Mouse (Mus musculus) adrenal gland, adult 18-20 months (tissue): Measurements from ENCODE around the gene Colgalt2. TPM values are rescaled to one million over a fixed set of nuclear protein-coding genes. Genes with fewer than 3 reads are reported as not detected.

Experiments
- DNase-seq, 2 experiments: peaks; one replicate each; pipeline ENCODE4 v3.0.0; 2021 to 2022; ENCODE audit warnings: low spot score in 2 of 2
- total RNA-seq, 2 experiments: library from RNA; stranded (reverse); gene quantifications; 1 replicate in 1 of 2; 2 replicates in 1 of 2; pipeline ENCODE4 v1.2.3; 2021

Gene Colgalt2
- total RNA-seq, 2 experiments from 2014 or later: 2.1 to 2.2 TPM

DNA sequence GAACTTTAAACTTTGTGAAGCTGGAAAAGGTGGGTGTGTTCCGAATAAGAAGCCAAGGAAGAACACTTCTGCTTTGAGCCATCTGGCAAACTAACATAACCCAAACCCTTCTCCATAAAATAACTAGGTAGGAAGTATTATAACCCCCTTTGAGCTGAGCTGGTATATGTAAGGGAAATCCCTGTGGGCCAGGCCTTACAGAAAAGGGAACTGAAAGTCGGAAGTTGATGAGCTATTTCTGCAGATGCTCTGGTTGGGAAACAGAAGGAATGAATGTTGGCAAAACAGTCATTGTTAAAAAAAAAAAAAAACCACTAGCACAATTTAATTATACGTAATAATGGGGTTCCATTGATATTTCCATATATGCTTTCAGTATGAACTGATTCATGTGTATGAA, 129.1 kb downstream of the Colgalt2 start:
- no peak for DNase-seq

DNA sequence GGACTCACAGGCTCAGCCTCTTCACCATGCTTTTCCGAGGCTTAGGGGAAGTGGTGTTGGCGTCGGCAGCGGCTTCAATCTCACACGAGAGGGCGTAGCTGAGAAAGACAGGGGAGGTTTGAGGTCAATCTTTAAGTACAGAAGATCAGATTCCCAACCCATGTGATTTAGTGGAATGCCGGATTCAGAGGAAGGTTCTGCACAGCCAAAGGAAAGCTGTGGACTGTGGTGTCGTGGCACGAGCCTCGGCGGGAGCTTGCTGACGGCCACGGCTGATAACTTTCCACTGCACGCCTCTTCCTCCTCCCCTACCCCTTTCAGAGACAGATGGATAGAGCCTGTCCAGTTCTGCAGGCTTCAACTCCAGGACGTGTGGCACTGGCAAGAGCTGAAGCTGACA, 131.9 kb downstream of the Colgalt2 start:
- no peak for DNase-seq

DNA sequence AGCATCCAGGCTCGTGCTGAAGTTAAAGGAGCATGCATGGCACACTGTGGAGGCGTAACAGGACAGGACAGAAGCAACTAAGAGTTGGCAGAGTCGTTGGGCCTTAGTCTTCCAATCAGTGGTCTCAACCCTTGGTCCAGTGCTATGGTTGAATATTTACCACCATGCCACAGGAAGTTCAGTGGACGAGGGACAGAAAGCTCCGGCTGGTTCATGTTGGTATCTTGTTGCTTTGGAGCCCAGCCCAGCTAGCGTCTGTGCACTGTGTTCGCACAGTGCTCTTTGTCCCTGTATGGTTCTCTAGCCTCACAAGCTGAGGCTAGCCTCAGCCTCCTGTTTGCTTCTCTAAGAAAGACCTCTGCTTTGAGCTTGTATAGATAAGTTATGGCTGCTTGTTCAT, 134.9 kb downstream of the Colgalt2 start:
- DNase-seq: no peak

DNA sequence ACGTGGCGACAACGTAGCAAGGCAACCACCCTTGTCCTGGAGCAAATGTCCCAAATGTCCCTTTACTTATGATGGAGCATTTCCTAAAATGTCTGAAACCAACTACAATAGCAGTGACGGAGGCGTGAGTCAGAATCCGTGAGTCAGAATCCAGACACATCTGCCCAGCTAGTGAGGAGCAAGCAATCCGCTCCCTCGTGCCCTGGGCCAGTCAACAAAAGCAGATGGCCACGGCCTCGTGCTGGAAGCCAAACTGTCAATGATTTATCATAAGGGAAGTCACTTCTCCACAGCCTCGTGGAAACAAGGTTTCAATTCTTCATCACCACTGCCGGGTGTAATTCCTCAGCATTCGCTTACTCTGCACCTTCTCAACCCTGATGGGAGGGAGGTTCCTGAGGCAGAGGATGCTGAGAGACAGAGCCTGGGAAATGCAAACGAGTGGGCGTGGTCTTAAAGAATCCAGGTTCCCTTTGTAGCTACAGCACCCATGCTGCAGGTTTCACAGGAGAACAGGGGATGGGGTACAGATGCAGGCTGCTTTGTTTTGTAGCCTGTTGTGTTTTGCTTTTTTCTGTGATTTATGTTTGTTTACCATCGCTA, 136.9 kb downstream of the Colgalt2 start:
- peak in 1 of 2 experiments; percentile 60 for DNase-seq

DNA sequence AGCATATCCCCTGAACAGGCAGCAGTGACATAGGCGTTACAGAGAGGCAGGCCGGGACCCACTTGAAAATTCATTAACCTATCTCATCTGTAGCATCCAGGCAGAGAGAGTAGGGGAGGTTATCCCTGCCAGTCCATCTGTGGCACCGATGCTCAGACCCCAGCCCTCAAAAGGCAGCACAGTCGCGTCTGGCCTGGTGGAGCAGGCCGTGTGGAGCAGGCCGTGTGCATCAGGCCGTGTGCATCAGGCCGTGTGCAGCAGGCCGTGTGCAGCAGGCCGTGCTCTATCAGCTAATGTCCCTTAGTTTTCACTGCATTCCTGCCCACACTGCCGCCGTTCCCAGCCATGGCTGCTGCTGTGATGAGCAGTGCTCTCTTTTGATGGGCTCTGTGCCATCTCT, 137.6 kb downstream of the Colgalt2 start:
- no peak for DNase-seq

DNA sequence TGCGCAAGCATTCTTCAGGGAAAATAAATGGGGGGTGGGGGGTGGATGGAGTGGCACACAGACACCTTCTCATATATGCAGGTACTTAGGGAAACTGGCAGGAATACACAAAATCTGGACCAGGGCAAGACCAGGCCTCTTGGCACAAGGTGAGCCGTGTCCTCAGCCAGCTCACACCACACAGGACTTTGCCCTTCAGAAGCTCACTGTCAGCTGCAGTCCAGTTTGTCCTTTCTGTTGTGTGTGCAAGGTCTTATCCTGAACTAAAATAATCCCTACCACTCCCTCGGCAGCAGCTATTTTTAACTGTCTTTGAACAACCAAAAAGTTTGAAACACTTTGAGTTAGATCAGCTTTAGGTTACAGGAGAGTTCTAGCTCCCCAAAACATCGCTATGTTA, 139.2 kb downstream of the Colgalt2 start:
- no peak for DNase-seq

DNA sequence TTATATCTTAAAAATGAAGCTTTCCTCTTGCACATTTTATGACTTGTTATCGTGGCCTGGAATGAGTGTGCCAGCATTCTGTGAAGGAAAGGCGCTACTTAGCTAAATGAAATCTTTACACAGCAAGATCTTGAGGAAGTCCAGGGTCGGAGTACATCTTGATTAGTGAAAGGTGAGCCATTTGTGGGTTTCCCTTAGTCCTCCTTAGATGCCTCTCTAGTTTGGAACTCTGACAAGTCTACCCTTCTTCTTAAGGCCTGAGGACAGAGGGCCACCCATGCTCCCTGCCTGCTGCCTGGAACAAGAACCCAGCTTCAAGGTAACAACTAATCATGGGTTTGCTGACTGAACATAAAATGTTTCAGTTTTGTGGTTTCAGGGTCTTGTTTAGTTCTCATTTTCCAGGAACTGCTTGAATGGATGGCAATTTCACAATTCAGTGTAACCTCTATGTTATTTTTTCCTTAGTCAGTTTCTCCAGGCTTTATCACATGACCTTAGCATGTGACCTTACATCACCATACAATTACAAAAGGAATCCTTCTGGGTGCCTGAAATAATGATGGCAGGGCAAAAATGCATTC, 140.8 kb downstream of the Colgalt2 start:
- DNase-seq: no peak

DNA sequence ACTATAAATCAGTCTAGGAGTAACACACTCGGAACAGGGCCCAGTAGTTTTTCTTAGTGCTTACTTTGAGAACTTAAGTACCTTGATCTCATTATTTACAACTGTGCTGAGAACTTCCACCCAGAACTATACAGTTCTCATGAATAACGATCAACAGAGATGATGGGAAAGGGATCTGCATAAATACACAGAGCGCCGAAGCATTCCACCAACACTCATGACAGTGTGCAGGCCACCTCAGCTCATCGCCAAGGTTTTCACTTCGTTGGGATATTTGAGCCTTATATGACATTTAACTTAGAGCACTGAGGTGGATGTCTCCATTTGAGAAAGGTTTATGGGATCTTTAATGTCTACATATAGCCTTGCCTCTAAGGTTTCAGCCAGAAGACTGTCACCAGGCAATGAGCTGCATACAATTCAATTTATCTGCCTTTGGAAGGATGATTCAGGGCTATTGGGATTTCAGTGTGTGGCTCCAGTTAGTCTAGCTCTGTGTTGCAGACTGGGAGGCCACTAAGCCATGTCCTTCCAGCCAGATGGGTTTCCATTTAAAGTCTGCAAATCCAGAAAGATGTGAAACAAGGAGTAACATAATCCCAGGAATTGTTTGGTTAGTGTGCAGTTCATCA, 143.2 kb downstream of the Colgalt2 start:
- DNase-seq: no peak

DNA sequence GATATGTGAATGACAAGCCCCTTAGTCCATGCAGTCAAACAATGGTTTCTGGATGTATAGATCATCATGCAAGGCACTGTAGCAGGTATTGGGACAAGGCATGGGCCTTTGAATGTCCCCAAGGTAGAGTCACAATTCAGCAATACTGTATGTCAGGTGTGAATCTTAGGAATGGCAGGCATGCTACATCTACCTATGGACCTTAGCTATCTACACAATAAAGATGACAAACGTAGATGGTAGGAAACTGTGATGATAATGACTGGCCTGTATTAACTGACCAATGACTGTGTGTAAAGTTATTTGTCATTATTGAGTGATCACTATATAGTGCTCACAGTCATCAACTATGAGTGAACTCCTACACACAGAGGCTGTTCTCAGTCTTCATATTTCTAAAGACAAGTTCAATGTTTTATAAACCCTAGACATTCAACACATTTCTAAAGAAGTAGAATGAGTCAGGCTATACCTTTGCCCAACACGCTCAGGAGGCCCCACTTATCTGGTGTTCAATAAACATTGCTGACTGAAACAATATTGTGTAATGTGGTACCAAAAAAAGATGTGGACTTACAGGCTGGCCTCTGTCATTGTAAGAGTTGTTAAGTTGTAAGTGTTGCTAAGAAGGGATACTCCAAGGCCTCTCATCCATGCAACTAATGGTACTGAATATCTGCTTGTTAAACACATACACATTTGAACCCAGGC, 144.0 kb downstream of the Colgalt2 start:
- DNase-seq: no peak

DNA sequence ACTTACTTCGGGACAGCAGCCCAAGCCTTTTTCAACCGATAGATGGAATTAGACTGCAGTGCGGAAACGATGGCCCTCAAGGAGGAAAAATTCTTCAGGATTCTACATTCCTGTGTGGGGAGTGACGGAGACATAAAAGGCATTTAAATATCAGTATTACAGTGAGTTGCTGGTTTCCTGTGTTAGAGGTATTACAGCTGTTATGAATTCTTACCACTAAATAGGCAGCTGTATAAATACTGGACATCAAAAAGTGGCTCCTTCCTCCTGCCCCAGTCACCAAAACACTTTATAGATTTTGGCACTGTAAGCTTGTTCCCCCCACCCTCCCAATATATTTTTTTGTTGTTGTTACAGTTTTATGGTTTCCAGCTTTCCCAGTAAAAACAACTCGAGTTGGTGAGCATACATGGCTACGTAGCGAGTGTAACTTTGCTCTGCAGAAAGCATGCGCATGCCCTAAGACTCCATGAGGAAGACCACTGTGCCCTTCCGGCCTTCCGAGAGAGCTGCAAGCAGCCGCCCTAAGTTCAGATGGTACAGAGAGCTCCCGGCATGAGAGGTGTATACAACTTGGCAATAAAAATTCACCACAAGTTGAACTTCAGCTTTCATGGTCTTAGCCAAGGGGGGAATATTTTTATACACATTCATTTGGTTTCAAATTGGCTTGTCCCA, 149.6 kb downstream of the Colgalt2 start:
- no peak for DNase-seq

DNA sequence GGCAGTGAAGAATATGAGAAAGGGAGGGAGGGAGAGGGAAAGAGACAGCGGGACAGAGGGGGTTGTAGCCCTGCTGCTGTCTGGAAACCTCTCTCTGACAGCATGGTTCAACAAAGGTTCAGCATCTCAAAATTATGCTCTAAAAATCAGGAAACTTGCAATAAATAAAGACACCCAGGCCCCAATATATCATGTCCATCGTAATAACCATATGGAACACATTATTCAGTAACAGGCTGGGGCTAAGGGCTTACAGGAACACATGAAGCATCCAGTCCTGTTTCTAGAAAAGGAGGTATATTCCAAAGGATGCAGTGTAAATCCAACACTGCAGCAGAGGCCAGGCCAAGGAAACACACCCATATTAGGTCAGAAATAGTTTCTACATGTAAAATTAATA, 150.9 kb downstream of the Colgalt2 start:
- DNase-seq: no peak

DNA sequence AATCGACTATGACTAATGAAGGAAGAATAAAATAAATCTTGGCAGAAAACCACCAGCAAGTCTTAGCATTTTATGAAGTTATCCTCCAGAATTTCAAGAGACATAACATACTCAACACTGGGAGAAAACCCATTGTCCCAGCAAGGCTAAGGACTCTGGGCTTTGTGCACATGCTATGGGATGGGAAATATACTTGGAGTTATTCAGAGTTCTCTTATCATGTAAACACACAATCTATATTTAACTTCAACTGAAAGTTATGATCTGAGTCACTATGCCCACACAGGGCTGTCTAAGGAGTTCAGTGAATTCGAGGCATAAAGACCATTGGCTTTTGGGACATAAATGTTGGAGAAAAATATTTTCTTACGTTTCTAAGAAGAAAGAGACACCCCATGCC, 151.3 kb downstream of the Colgalt2 start:
- DNase-seq: no peak

DNA sequence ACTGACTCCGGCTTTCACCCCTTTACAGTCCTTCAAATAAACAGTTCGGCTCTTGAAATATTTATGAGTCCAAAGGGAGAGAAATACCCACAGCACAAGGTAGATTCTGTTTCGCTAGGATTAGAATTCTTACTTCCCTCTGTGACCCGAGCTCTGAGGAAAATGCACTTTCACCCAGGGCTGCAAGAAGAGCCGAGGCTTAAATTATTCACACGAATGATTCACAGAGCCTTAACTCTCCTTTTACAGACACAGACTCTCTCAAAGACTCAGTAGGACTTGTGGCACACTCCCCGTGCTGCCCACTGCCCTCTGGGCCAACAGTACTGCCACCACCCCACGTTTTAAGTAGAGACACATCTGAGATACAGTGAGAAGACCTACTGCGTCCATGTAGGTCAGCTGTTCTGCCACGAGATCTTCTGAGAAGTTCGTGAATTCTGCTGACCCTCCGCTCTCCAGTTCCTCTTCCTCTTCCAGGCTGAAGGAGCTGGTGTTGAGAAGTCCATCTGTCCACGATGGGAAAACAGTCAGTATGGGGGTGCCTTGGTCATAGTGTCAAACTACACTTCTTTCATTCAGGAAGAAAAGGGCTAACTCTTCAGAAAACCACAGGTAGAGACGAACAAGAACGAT, 154.4 kb downstream of the Colgalt2 start:
- DNase-seq: no peak

DNA sequence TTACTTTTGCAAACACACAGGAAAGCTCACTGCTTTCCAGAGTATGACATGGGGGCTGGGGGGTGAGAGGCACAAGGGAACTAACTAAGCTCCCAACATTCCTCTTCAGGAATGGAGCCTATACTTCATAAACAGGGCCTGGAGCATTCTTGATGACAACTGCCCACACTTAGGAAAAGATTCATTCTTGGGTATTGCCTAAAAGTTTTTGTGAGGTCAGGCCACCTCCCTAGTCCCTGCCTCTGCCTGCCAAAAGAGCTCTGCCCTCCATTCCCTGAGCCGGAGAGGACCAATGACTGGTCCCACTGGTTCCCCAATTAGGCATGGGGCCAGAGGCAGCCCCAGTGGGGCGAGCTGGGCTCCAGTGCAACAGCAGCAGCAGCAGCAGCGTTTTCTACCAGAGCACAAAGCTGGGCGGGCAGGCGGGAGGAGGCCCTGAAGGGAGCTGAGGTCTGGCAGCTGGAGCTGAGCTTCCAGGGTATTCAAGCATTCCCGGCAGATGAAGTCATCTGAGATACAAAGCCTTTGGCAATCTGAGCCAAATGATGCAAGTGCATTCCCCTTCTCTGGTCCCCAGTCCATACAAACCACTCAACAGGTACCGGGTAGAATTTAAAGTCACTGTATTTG, 156.4 kb downstream of the Colgalt2 start:
- DNase-seq: peak; percentile 39 to 66

DNA sequence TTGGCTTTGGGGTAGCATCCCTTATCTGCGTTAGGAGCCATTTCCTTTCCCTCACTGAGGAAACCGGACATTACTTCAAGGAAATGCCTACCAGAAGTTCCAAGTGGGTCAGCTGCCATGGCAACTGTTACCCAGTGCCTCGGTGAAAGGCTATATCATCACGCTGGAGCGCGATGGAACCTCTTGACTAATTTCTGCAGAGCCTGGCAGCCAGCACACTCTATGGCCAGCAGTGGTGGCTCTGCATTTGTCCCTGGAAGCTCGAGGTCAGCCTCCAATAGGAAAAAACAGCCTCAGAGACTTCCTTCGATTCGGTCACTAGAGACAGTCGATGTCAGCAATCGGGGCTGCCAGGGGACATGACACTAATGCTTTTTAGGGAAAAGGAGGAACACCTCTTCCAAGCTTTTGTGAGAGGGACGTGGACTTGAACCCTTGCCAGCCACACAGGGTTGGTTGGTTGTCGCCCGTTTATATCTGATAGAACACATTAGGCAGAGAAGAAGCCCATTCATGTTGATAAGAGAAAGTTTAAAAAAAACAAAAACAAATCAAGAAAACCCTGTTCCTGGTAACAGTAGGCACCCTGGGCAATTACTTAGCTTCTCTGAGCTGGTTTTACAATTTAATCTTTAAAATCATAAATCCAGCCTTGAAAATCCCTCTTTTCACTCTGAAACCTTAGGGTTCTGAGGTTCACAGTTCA, 157.1 kb downstream of the Colgalt2 start:
- no peak for DNase-seq

Other genes starting within 250 kb of the Colgalt2 start
- 10 to 100 TPM; 19.3 to 22.3 TPM for gene Tsen15, start 13.1 kb upstream of the Colgalt2 start, total RNA-seq